In genomic region chr10:58369707-58370093, GRCm38 (mm10) we compare ENCODE assay signal across 10 mouse cellular contexts. TPM values are rescaled to one million over a fixed set of nuclear protein-coding genes. Genes with fewer than 3 reads are reported as not detected.
DNase-seq lines count a peak whose midpoint lies in the region; ATAC-seq and TF ChIP-seq lines count a peak whose summit lies in the region.
"Had no signal": no experiment of that assay in that cellular context is flagged by ENCODE, and none has a peak within 500 bp of the region (broad histone marks: within the 10 kb centered on the region; RNA-seq: fewer than 3 reads in every experiment).

No protein-coding gene starts in this region.

- no peak for ATAC-seq in heart, postnatal 0 days (ENCODE audit: insufficient read depth, low read depth)
- peak; percentile 3 for ATAC-seq in CD4-positive, CD25-positive, alpha-beta regulatory T cell, adult 4 months
- peak; percentile 79 for ATAC-seq in liver, embryonic 15.5 days (ENCODE audit: insufficient read depth)
- ATAC-seq: hindbrain, embryonic 16.5 days had no signal

- H3K36me3 ChIP-seq in heart, postnatal 0 days (replicated peaks; ENCODE audit: control insufficient read depth, insufficient read depth, low read length): no peaks in the 10 kb centered on the region
- H3K36me3 ChIP-seq in liver, embryonic 15.5 days (replicated peaks): 0 out of 2 replicates have a peak, but pooled peaks cover 4% of the 10 kb centered on the region

- no peak for TF ChIP-seq EP300 in heart, postnatal 0 days (IDR thresholded peaks at IDR 0.05; ENCODE audit: low read depth)

- intact Hi-C loops in heart, postnatal 10 days (cut with DNase I): loop anchor here (10.0 kb wide), 1 partner anchor 45 kb away; no protein-coding TSS in a partner anchor

- no peak overlapping the region for H3K9ac ChIP-seq in heart, postnatal 0 days (replicated peaks; ENCODE audit: low read depth, low read length)
- H3K9ac ChIP-seq in liver, embryonic 15.5 days: peak overlapping the region; percentile 31; the same call in 1 of the 2 replicates

- TF ChIP-seq POLR2A in bone marrow, adult 2 months (IDR thresholded peaks at IDR 0.05; ENCODE audit: borderline replicate concordance, control insufficient read depth, low read depth, low read length): no peak

- H3K4me2 ChIP-seq in heart, postnatal 0 days (ENCODE audit: low read depth, low read length): no peak overlapping the region
- H3K4me2 ChIP-seq in liver, embryonic 15.5 days: peak overlapping the region; percentile 66

- 13% methylated on average over 3 of the region's 3 CpGs for WGBS in heart, postnatal 0 days
- 9% methylated on average over 3 of the region's 3 CpGs for WGBS in bone marrow, adult 2 months
- 2% methylated on average over 3 of the region's 3 CpGs for WGBS in liver, embryonic 15.5 days (ENCODE audit: insufficient replicate concordance)

- no peak for TF ChIP-seq CTCF in heart, postnatal 0 days (IDR thresholded peaks at IDR 0.05; ENCODE audit: low read depth)
- no peak for TF ChIP-seq CTCF in bone marrow, adult 2 months (IDR thresholded peaks at IDR 0.05; ENCODE audit: control insufficient read depth, insufficient read depth, low read length)

- no peaks in the 10 kb centered on the region for H3K27me3 ChIP-seq in heart, postnatal 0 days (ENCODE audit: control insufficient read depth, insufficient read depth, low read length)
- H3K27me3 ChIP-seq in liver, embryonic 15.5 days: no peaks in the 10 kb centered on the region

- DNase-seq in heart, postnatal 0 days (ENCODE audit: low spot score): no peak
- DNase-seq in heart, postnatal 10 days: no peak
- no peak for DNase-seq in spleen, adult 12 weeks (ENCODE audit: low spot score)
- DNase-seq in layer of hippocampus, adult 18-20 months (ENCODE audit: low spot score in 2 of 2): no peak
- DNase-seq in cerebellum, postnatal 36 days: no peak

- H3K9me3 ChIP-seq in heart, postnatal 0 days (replicated peaks; ENCODE audit: control insufficient read depth, low read length): no peaks in the 10 kb centered on the region
- no peaks in the 10 kb centered on the region for H3K9me3 ChIP-seq in liver, embryonic 15.5 days (replicated peaks)

- H3K27ac ChIP-seq in heart, postnatal 0 days (ENCODE audit: low read depth): peak overlapping the region; percentile 76
- H3K27ac ChIP-seq in bone marrow, adult 2 months (ENCODE audit: control insufficient read depth, insufficient read depth, low read depth, low read length, poor library complexity): peak overlapping the region; percentile 47; the same call in 1 of the 2 replicates
- peak overlapping the region; percentile 94 for H3K27ac ChIP-seq in liver, embryonic 15.5 days (replicated peaks)

- H3K4me3 ChIP-seq in heart, postnatal 0 days (ENCODE audit: low read depth, low read length): no peak overlapping the region
- no peak overlapping the region for H3K4me3 ChIP-seq in bone marrow, adult 2 months (replicated peaks; ENCODE audit: control insufficient read depth, low read depth, low read length)
- peak overlapping the region; percentile 17 for H3K4me3 ChIP-seq in liver, embryonic 15.5 days (replicated peaks)
- H3K4me3 ChIP-seq: myocyte had no signal

- peaks cover 38% of the 10 kb centered on the region for H3K4me1 ChIP-seq in heart, postnatal 0 days (ENCODE audit: control insufficient read depth, insufficient read depth)
- peaks cover 7% of the 10 kb centered on the region for H3K4me1 ChIP-seq in bone marrow, adult 2 months (ENCODE audit: control insufficient read depth, insufficient read depth, low read length)
- peaks cover 91% of the 10 kb centered on the region for H3K4me1 ChIP-seq in liver, embryonic 15.5 days (replicated peaks)

RNA-seq across cellular contexts. Expression of gene Lims1, which starts 46.4 kb away (rescaled TPM):
- total RNA-seq in heart, postnatal 0 days (2014; rRNA removed; ENCODE audit: low replicate concordance): 177 and 193 TPM in 2 replicates
- 211 and 232 TPM in 2 replicates for polyA plus RNA-seq in heart, postnatal 0 days (2015; fragmentation: Nextera tagmentation; extraction: Ambion mirVana)
- 100 to 1,000 TPM; 211 to 240 TPM for total RNA-seq in heart, postnatal 10 days (2021)
- polyA plus RNA-seq in CD4-positive, CD25-positive, alpha-beta regulatory T cell, adult 4 months (2017; shearing (Covaris generic)): 10 to 100 TPM; 84.8 to 96.8 TPM
- 31.6 and 44.1 TPM in 2 replicates for polyA plus RNA-seq in bone marrow, adult 2 months (2011; ENCODE audit: insufficient read depth, insufficient read length, low replicate concordance, missing spikeins)
- 83.1 and 85.4 TPM in 2 replicates for polyA plus RNA-seq in liver, embryonic 15.5 days (2015; fragmentation: Nextera tagmentation; extraction: Ambion mirVana)
- 10 to 100 TPM; 18.9 to 20.4 TPM for total RNA-seq in layer of hippocampus, adult 18-20 months (2021)
